Mouse (Mus musculus): ENCODE results near the gene Zfp276.
"Not testable (repeated sequence)": the region's sequence is repeated elsewhere in the genome, so short reads cannot be mapped to it uniquely, and the experiment has no call there.

- not testable (repeated sequence) for TF ChIP-seq CTCF (IDR thresholded peaks at IDR 0.05; ENCODE audit: low read depth); EP300 (optimal IDR thresholded peaks at IDR 0.05)
Measured at GRCm38 (mm10) chr8:123230326-123230725, 23.7 kb upstream of the Zfp276 start.
